Mouse (Mus musculus): Measurements from ENCODE around the gene Hprt.

The Hprt gene

GRCm38 (mm10) chrX:53040138-53040537 is 52.2 kb downstream of the Hprt start:
- in situ Hi-C loops (cut with MseI, MboI) = no loop called here

GRCm38 (mm10) chrX:53041006-53041405 is 53.1 kb downstream of the Hprt start:
- in situ Hi-C loops (cut with MseI, MboI) = no loop called here

GRCm38 (mm10) chrX:53045187-53045903 is 57.4 kb downstream of the Hprt start:
- in situ Hi-C loops (cut with MseI, MboI) = no loop called here

- in situ Hi-C loops (cut with MseI, MboI) = no loop called here
These were observed 58.1 kb downstream of the Hprt start for GRCm38 (mm10) chrX:53046033-53046432.

- in situ Hi-C loops (cut with MseI, MboI) = no loop called here
These were observed 59.0 kb downstream of the Hprt start for GRCm38 (mm10) chrX:53046911-53047310.

GRCm38 (mm10) chrX:53049196-53049595 is 61.3 kb downstream of the Hprt start:
- in situ Hi-C loops (cut with MseI, MboI) = no loop called here

GRCm38 (mm10) chrX:53050353-53050752 is 62.4 kb downstream of the Hprt start:
- in situ Hi-C loops (cut with MseI, MboI) = no loop called here

- in situ Hi-C loops (cut with MseI, MboI) = no loop called here
These were observed 64.9 kb downstream of the Hprt start for GRCm38 (mm10) chrX:53052652-53053500.

GRCm38 (mm10) chrX:53053885-53054284 is 65.9 kb downstream of the Hprt start:
- in situ Hi-C loops (cut with MseI, MboI) = no loop called here

- in situ Hi-C loops (cut with MseI, MboI) = no loop called here
These were observed 67.8 kb downstream of the Hprt start for GRCm38 (mm10) chrX:53055771-53056170.

- in situ Hi-C loops (cut with MseI, MboI) = no loop called here
These were observed 68.7 kb downstream of the Hprt start for GRCm38 (mm10) chrX:53056627-53057026.

GRCm38 (mm10) chrX:53057054-53057759 is 69.3 kb downstream of the Hprt start:
- in situ Hi-C loops (cut with MseI, MboI) = no loop called here

- in situ Hi-C loops (cut with MseI, MboI) = no loop called here
These were observed 69.8 kb downstream of the Hprt start for GRCm38 (mm10) chrX:53057760-53058090.

GRCm38 (mm10) chrX:53058459-53059280 is 70.7 kb downstream of the Hprt start:
- in situ Hi-C loops (cut with MseI, MboI) = no loop called here

GRCm38 (mm10) chrX:53059426-53060007 is 71.6 kb downstream of the Hprt start:
- in situ Hi-C loops (cut with MseI, MboI) = no loop called here

GRCm38 (mm10) chrX:53064406-53064805 is 76.5 kb downstream of the Hprt start:
- in situ Hi-C loops (cut with MseI, MboI) = no loop called here
